Mouse (Mus musculus) heart, embryonic 16.5 days (tissue): ENCODE results near the gene Kcna2. TPM values are rescaled to one million over a fixed set of nuclear protein-coding genes. Genes with fewer than 3 reads are reported as not detected.

Source experiments
- ATAC-seq: fragments of 200-750 bp; cut with Nextera tagmentation; replicated peaks from 2 replicates; pipeline ENCODE4 v1.8.0; 2017; ENCODE audit warnings: moderate number of reproducible peaks; ENCODE audit not compliant: insufficient read depth, low FRiP score; ENCODE audit errors: extremely low read depth
- H3K27ac ChIP-seq: fragments of 300-500 bp; sonication (generic); 2 replicates; pipeline ENCODE4 v1.5.1; 2014; ENCODE audit warnings: mild to moderate bottlenecking, low read length, control low read depth, moderate library complexity
- H3K27me3 ChIP-seq: fragments of 300-500 bp; sonication (generic); 2 replicates; pipeline ENCODE4 v1.6.1; 2014; ENCODE audit warnings: low read length, mixed read lengths; ENCODE audit not compliant: control insufficient read depth, insufficient read depth
- H3K36me3 ChIP-seq: fragments of 300-500 bp; sonication (generic); 2 replicates; pipeline ENCODE4 v1.6.1; 2014; ENCODE audit not compliant: control insufficient read depth, insufficient read depth
- H3K4me1 ChIP-seq: fragments of 300-500 bp; sonication (generic); 2 replicates; pipeline ENCODE4 v1.6.1; 2014; ENCODE audit warnings: low read length, mixed read lengths; ENCODE audit not compliant: control insufficient read depth, insufficient read depth
- H3K4me2 ChIP-seq: fragments of 300-500 bp; sonication (generic); 2 replicates; pipeline ENCODE4 v1.6.1; 2014; ENCODE audit warnings: low read depth, mild to moderate bottlenecking, control low read depth, low read length
- H3K4me3 ChIP-seq: fragments of 300-500 bp; sonication (generic); 2 replicates; pipeline ENCODE4 v1.5.1; 2014; ENCODE audit warnings: mild to moderate bottlenecking, control low read depth, low read length
- H3K9ac ChIP-seq: fragments of 300-500 bp; sonication (generic); 2 replicates; pipeline ENCODE4 v1.6.1; 2014; ENCODE audit warnings: low read length, control low read depth
- H3K9me3 ChIP-seq: fragments of 300-500 bp; sonication (generic); replicated peaks from 2 replicates; pipeline ENCODE4 v1.6.1; 2016; ENCODE audit warnings: low read length; ENCODE audit not compliant: control insufficient read depth
- WGBS: fragments of 180-500 bp; shearing (Covaris S2); extraction: QIAGEN DNeasy Blood & Tissue Kit; methylation state at CpG from one replicate; pipeline ENCODE4 v1.1.7; 2014; 5-methylcytosine and 5-hydroxymethylcytosine counted together
- polyA plus RNA-seq: library from polyadenylated mRNA; unstranded; fragments of >200 nt; fragmentation: Nextera tagmentation; extraction: Ambion mirVana; gene quantifications from 2 replicates; pipeline ENCODE4 v1.2.1, GENCODE M21; 2015

The Kcna2 gene
- polyA plus RNA-seq, 1 experiment from 2014 or later, result 0.05 TPM

DNA sequence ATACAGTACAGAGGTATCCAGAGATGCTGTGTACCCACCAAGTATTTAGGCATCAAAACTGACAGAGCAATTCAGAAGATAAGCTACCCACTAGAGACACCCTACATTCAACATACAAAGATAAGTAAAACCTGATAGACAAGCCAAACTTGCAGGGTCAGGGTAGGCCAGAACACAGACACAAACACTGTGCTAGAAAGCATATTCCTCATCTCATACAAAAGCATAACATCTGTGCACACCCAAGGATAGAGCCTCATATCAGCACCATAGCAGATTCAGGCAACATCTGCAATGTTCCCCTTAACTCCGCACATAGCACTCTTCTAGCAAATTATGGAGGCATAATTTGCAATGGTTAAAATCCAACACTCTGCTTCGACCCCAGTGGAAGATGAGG is 23.8 kb upstream of the Kcna2 start:
- Histone ChIP-seq H3K4me1 (no peaks in the 10 kb centered on the region), H3K4me2 (no peak overlapping the region), H3K36me3 (no peaks in the 10 kb centered on the region), H3K27ac (no peak overlapping the region), H3K9me3 (no peaks in the 10 kb centered on the region), H3K9ac (no peak overlapping the region), H3K4me3 (no peak overlapping the region), H3K27me3 (no peaks in the 10 kb centered on the region)
- no peak for ATAC-seq
- 81% methylated on average over 2 of the region's 2 CpGs for WGBS

GRCm38 (mm10) chr3:107080803-107081202 is 20.1 kb upstream of the Kcna2 start:
- no peak for ATAC-seq
- Histone ChIP-seq H3K27me3 (no peaks in the 10 kb centered on the region), H3K4me2 (no peak overlapping the region), H3K36me3 (no peaks in the 10 kb centered on the region), H3K27ac (peak overlapping the region; percentile 63; the same call in 1 of the 2 replicates), H3K4me1 (no peaks in the 10 kb centered on the region), H3K9ac (no peak overlapping the region), H3K9me3 (no peaks in the 10 kb centered on the region), H3K4me3 (no peak overlapping the region)
- 73% methylated on average over 3 of the region's 3 CpGs for WGBS

GRCm38 (mm10) chr3:107081227-107081626 is 19.7 kb upstream of the Kcna2 start:
- Histone ChIP-seq H3K27ac (no peak overlapping the region), H3K9me3 (no peaks in the 10 kb centered on the region), H3K36me3 (no peaks in the 10 kb centered on the region), H3K27me3 (no peaks in the 10 kb centered on the region), H3K9ac (no peak overlapping the region), H3K4me2 (no peak overlapping the region), H3K4me3 (no peak overlapping the region), H3K4me1 (no peaks in the 10 kb centered on the region)
- 14% methylated on average over 3 of the region's 3 CpGs for WGBS
- ATAC-seq, result no peak; the same call in 1 of the 2 replicates

- no peak overlapping the region for H3K9ac ChIP-seq
- H3K4me1 ChIP-seq, result no peaks in the 10 kb centered on the region
- H3K36me3 ChIP-seq, result no peaks in the 10 kb centered on the region
- H3K27me3 ChIP-seq, result no peaks in the 10 kb centered on the region
- H3K4me3 ChIP-seq, result no peak overlapping the region
- no peak overlapping the region for H3K4me2 ChIP-seq
- 80% methylated on average over 3 of the region's 3 CpGs for WGBS
- H3K27ac ChIP-seq, result no peak overlapping the region
- no peaks in the 10 kb centered on the region for H3K9me3 ChIP-seq
- ATAC-seq, result no peak
Measured at GRCm38 (mm10) chr3:107084586-107084985, 16.4 kb upstream of the Kcna2 start.

DNA sequence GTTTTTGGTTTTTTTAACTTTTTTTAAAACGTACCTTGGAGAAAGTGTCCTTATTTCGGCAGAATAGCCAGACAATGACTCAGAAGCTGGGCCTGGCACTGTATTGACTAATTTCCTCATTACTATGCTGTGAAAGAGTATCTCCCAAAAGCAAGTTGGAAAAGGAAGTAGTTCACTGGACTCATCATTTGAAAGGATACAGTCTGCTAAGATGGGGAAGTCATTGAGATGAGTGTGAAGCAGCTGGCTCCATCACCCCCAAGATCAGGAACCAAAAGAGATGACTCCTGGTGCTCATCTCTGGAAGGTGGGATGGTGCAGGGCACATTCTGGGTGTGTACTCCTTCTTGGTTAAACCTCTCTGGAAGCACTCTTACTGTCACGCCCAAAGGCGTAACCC is 13.5 kb upstream of the Kcna2 start:
- Histone ChIP-seq H3K27me3 (no peaks in the 10 kb centered on the region; the same call in 1 of the 2 replicates), H3K9me3 (no peaks in the 10 kb centered on the region), H3K4me1 (no peaks in the 10 kb centered on the region), H3K36me3 (no peaks in the 10 kb centered on the region), H3K4me3 (no peak overlapping the region), H3K4me2 (no peak overlapping the region), H3K27ac (no peak overlapping the region), H3K9ac (no peak overlapping the region)
- no peak for ATAC-seq
- 84% methylated on average over 4 of the region's 4 CpGs for WGBS

- Histone ChIP-seq H3K27me3 (no peaks in the 10 kb centered on the region; the same call in 1 of the 2 replicates), H3K27ac (no peak overlapping the region), H3K36me3 (no peaks in the 10 kb centered on the region), H3K4me1 (no peaks in the 10 kb centered on the region), H3K4me2 (no peak overlapping the region), H3K9ac (no peak overlapping the region), H3K9me3 (no peaks in the 10 kb centered on the region), H3K4me3 (no peak overlapping the region)
- WGBS, result 76% methylated on average over 3 of the region's 3 CpGs
- no peak for ATAC-seq
Measured at GRCm38 (mm10) chr3:107088820-107089219, 12.1 kb upstream of the Kcna2 start.

DNA sequence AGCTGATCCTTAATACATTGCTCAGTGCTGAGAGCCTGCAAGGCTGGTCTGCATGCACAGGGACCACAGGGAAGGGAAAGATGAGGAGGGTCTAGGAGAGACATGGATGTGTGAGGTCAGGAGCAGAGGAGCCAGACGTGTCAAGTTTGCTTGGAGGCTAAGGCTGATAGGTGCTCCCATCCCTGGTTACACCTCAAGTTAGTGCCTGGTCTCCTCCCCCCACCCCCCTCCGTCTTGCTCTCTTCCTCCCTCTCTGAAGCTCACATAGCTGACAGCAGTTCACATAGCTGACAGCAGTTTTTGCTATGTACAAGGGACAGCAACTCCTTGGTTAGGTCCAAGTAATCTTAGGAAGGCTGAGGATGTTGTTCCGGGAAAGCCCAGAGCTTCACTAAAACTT is 11.5 kb upstream of the Kcna2 start:
- H3K4me1 ChIP-seq, result no peaks in the 10 kb centered on the region
- no peaks in the 10 kb centered on the region for H3K36me3 ChIP-seq
- no peaks in the 10 kb centered on the region for H3K9me3 ChIP-seq
- no peak overlapping the region; the same call in 1 of the 2 replicates for H3K27ac ChIP-seq
- ATAC-seq, result no peak; the same call in 1 of the 2 replicates
- H3K27me3 ChIP-seq, result no peaks in the 10 kb centered on the region; the same call in 1 of the 2 replicates
- no peak overlapping the region for H3K4me3 ChIP-seq
- no peak overlapping the region for H3K9ac ChIP-seq
- no peak overlapping the region for H3K4me2 ChIP-seq
- 35% methylated on average over 3 of the region's 3 CpGs for WGBS

DNA sequence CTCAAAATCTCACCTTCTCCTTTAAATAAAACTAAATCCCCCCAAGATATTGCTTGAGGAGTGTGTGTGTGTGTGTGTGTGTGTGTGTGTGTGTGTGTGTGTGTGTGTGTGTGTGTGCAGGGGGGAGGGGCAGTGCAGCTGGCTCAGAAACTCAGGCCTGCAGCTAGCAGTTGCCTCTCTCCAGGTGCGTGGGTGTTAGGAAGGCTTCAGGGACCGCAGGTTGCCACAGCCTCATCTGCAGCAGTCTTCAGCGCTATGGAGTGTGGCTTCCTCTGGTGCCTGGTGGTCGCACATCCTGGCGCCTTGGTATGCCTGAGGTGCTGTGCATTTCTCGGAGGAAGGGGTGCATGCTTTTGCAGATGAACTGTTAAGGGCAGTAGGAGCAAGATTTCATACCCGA is 10.9 kb upstream of the Kcna2 start:
- H3K4me3 ChIP-seq, result no peak overlapping the region
- H3K4me2 ChIP-seq, result no peak overlapping the region
- peak overlapping the region; percentile 58 for H3K27ac ChIP-seq

GRCm38 (mm10) chr3:107090403-107091150 is 10.4 kb upstream of the Kcna2 start:
- Histone ChIP-seq H3K9me3 (no peaks in the 10 kb centered on the region), H3K9ac (no peak overlapping the region), H3K4me1 (no peaks in the 10 kb centered on the region), H3K4me3 (no peak overlapping the region), H3K27me3 (no peaks in the 10 kb centered on the region; the same call in 1 of the 2 replicates), H3K4me2 (no peak overlapping the region), H3K27ac (peak overlapping the region; percentile 58), H3K36me3 (no peaks in the 10 kb centered on the region)
- 57% methylated on average over 11 of the region's 11 CpGs for WGBS
- peak; percentile 38 for ATAC-seq

More for the DNA sequence above, 10.9 kb upstream of the Kcna2 start:
- H3K9me3 ChIP-seq, result no peaks in the 10 kb centered on the region
- H3K36me3 ChIP-seq, result no peaks in the 10 kb centered on the region
- H3K9ac ChIP-seq, result no peak overlapping the region
- peak; percentile 71 for ATAC-seq
- H3K27me3 ChIP-seq, result no peaks in the 10 kb centered on the region; the same call in 1 of the 2 replicates
- H3K4me1 ChIP-seq, result no peaks in the 10 kb centered on the region
- WGBS, result 56% methylated on average over 7 of the region's 7 CpGs
